Mouse (Mus musculus): Measurements from ENCODE around the gene Pi4ka. TPM values are rescaled to one million over a fixed set of nuclear protein-coding genes. Genes with fewer than 3 reads are reported as not detected.

The Pi4ka gene
- total and polyA plus RNA-seq, 2 experiments from 2014 or later: 47.7 to 154 TPM

DNA sequence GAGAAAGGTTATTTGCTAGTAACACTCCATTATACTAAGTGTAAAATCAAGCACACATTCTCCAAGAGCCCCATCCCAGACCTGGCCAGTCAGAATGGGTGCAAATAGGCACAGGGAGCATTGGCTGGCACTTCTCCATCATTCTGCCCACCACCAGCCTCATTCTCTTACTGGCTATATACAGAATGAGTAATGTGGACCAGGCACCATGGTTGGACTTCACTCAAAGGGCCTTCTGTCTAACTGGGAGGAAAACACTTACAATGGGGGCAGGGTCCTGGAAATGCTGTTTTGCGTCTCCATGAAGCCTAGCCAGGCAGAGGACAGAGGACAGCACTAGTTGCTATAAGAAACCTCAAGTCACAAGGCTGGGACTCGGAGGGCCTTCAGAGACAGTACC lies 80.0 kb downstream of the Pi4ka start:
- no peaks in the 10 kb centered on the region for H3K27me3 ChIP-seq (ENCODE audit: insufficient read depth, low read length)
- H3K4me2 ChIP-seq (ENCODE audit: low read depth, low read length): no peak overlapping the region
- peak; percentile 8 for DNase-seq (ENCODE audit: low spot score)
- no peaks in the 10 kb centered on the region for H3K4me1 ChIP-seq (ENCODE audit: insufficient read depth, low read length)
- no peak overlapping the region for H3K4me3 ChIP-seq (ENCODE audit: low read length)
- no peak overlapping the region for H3K9ac ChIP-seq (replicated peaks; ENCODE audit: low read length)
- TF ChIP-seq CTCF (IDR thresholded peaks at IDR 0.05; ENCODE audit: low read depth): no peak
- H3K9me3 ChIP-seq (ENCODE audit: low read length): no peaks in the 10 kb centered on the region
- ATAC-seq: peak; percentile 58; the same call in 1 of the 2 replicates
- 84% methylated on average over 2 of the region's 2 CpGs for WGBS
- peaks cover 34% of the 10 kb centered on the region for H3K36me3 ChIP-seq (ENCODE audit: insufficient read depth, low read length)
- no peak overlapping the region for H3K27ac ChIP-seq

DNA sequence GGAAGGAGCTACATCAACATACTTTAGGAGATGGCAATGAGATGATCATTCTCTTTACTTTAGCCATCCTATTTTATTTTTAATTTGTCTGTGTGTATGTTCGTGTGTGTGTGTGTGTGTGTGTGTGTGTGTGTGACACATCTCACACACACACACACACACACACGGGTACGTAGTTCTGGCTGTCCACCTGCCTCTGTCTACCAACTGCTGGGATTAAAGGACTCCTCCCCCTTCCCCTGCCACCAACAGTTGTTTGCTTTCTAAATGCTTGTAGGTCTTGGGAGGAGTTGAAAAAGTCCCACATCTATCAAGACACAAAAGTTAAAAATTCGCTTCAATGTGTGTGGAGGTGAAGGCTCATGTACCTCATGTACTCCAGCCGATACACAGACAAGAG lies 81.4 kb downstream of the Pi4ka start:
- Histone ChIP-seq H3K9me3 (ENCODE audit: low read length) (no peaks in the 10 kb centered on the region), H3K4me3 (ENCODE audit: low read length) (no peak overlapping the region), H3K36me3 (ENCODE audit: insufficient read depth, low read length) (peaks cover 34% of the 10 kb centered on the region), H3K9ac (replicated peaks; ENCODE audit: low read length) (no peak overlapping the region), H3K27me3 (ENCODE audit: insufficient read depth, low read length) (no peaks in the 10 kb centered on the region), H3K4me1 (ENCODE audit: insufficient read depth, low read length) (no peaks in the 10 kb centered on the region), H3K27ac (no peak overlapping the region), H3K4me2 (ENCODE audit: low read depth, low read length) (no peak overlapping the region)
- WGBS: 88% methylated on average over 5 of the region's 5 CpGs
- TF ChIP-seq CTCF (IDR thresholded peaks at IDR 0.05; ENCODE audit: low read depth): no peak
- DNase-seq (ENCODE audit: low spot score) (no peak), ATAC-seq (no peak)

DNA sequence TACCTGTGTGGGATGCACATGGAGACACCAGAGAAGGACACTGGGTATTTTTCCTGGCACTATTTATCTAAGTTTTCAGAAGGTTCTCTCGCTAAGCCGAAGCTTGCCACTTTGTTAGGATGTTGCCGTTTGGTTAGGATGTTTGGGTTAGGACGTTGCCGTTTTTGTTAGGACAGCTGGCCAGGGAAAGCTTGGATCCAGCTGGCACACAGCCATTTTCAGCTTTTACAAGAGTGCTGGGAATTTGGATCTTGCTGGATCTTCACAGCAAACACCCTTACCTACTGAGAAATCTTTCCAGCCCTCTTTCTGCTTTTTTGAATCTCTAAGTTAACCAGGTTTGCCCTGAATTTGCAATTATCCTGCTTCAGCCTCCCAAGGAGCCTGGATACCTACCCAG lies 84.6 kb downstream of the Pi4ka start:
- H3K9me3 ChIP-seq (ENCODE audit: low read length): no peaks in the 10 kb centered on the region
- H3K4me3 ChIP-seq (ENCODE audit: low read length): no peak overlapping the region
- no peak for TF ChIP-seq CTCF (IDR thresholded peaks at IDR 0.05; ENCODE audit: low read depth)
- H3K9ac ChIP-seq (replicated peaks; ENCODE audit: low read length): no peak overlapping the region
- no peak overlapping the region for H3K27ac ChIP-seq
- H3K27me3 ChIP-seq (ENCODE audit: insufficient read depth, low read length): no peaks in the 10 kb centered on the region
- WGBS: 61% methylated on average over 5 of the region's 5 CpGs
- peaks cover 52% of the 10 kb centered on the region for H3K36me3 ChIP-seq (ENCODE audit: insufficient read depth, low read length)
- no peaks in the 10 kb centered on the region for H3K4me1 ChIP-seq (ENCODE audit: insufficient read depth, low read length)
- no peak overlapping the region for H3K4me2 ChIP-seq (ENCODE audit: low read depth, low read length)
- ATAC-seq: no peak
- peak; percentile 18 for DNase-seq (ENCODE audit: low spot score)

- Histone ChIP-seq H3K4me2 (ENCODE audit: low read depth, low read length) (no peak overlapping the region), H3K4me1 (ENCODE audit: insufficient read depth, low read length) (no peaks in the 10 kb centered on the region), H3K9ac (replicated peaks; ENCODE audit: low read length) (no peak overlapping the region), H3K4me3 (ENCODE audit: low read length) (no peak overlapping the region), H3K27me3 (ENCODE audit: insufficient read depth, low read length) (no peaks in the 10 kb centered on the region), H3K27ac (no peak overlapping the region), H3K9me3 (ENCODE audit: low read length) (no peaks in the 10 kb centered on the region), H3K36me3 (ENCODE audit: insufficient read depth, low read length) (peaks cover 56% of the 10 kb centered on the region)
- DNase-seq (ENCODE audit: low spot score): no peak
- no peak for ATAC-seq
- 94% methylated on average over 7 of the region's 7 CpGs for whole genome bisulfite sequencing
- TF ChIP-seq CTCF (IDR thresholded peaks at IDR 0.05; ENCODE audit: low read depth): no peak
These were observed 89.6 kb downstream of the Pi4ka start for GRCm38 (mm10) chr16:17316554-17316953.

DNA sequence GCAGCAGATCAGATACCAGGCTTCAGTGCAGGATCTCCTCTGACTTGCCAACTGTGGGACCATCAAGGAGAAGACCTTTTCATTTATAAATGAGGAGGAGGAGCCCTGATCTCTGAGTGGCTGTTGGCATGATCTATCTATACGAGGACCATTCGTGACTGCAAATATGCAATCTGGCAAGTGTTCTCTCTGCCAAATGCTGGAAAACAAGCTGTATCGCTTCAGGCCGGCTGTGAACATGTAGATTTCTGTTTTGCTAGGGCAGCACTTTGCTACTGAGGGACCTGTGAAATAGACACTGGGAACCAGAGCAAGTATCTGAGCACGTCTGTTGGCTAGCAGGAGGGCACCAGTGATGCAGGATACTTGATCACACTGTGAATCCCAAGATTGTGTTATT lies 93.6 kb downstream of the Pi4ka start:
- no peak for TF ChIP-seq CTCF (IDR thresholded peaks at IDR 0.05; ENCODE audit: low read depth)
- DNase-seq (ENCODE audit: low spot score): no peak
- Histone ChIP-seq H3K36me3 (ENCODE audit: insufficient read depth, low read length) (peaks cover 81% of the 10 kb centered on the region), H3K27me3 (ENCODE audit: insufficient read depth, low read length) (no peaks in the 10 kb centered on the region), H3K4me1 (ENCODE audit: insufficient read depth, low read length) (no peaks in the 10 kb centered on the region), H3K4me2 (ENCODE audit: low read depth, low read length) (no peak overlapping the region), H3K4me3 (ENCODE audit: low read length) (no peak overlapping the region), H3K9me3 (ENCODE audit: low read length) (no peaks in the 10 kb centered on the region), H3K27ac (no peak overlapping the region), H3K9ac (replicated peaks; ENCODE audit: low read length) (no peak overlapping the region)
- WGBS: 93% methylated on average over 5 of the region's 5 CpGs
- ATAC-seq: no peak

GRCm38 (mm10) chr16:17309036-17309435 lies 97.1 kb downstream of the Pi4ka start:
- H3K36me3 ChIP-seq (ENCODE audit: insufficient read depth, low read length): peaks cover 72% of the 10 kb centered on the region
- DNase-seq (ENCODE audit: low spot score) (no peak), ATAC-seq (no peak)
- WGBS: 98% methylated on average over 10 of the region's 10 CpGs
- no peaks in the 10 kb centered on the region for H3K4me1 ChIP-seq (ENCODE audit: insufficient read depth, low read length)
- no peaks in the 10 kb centered on the region for H3K9me3 ChIP-seq (ENCODE audit: low read length)
- H3K4me3 ChIP-seq (ENCODE audit: low read length): no peak overlapping the region
- H3K4me2 ChIP-seq (ENCODE audit: low read depth, low read length): no peak overlapping the region
- H3K27me3 ChIP-seq (ENCODE audit: insufficient read depth, low read length): no peaks in the 10 kb centered on the region
- TF ChIP-seq CTCF (IDR thresholded peaks at IDR 0.05; ENCODE audit: low read depth): no peak
- no peak overlapping the region for H3K27ac ChIP-seq
- H3K9ac ChIP-seq (replicated peaks; ENCODE audit: low read length): no peak overlapping the region

DNA sequence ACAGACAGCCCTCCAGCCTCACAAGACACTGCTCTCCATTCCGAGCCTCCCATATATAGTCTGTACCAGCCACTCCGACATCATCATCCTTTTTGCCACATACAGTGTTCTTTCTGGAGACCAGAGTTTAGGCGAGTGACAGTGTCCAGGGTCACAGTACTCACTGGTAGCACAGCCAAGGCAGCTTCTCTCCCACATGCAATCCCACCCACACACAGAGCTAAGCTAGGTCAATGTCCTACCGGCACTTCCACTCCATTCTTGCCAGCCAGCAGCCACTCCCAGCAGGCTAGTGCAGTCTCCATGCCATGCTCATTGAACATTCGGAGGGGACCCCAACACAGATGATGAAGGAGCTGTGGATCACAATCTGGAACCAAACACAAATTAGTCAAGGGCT lies 98.7 kb downstream of the Pi4ka start:
- Histone ChIP-seq H3K9me3 (ENCODE audit: low read length) (no peaks in the 10 kb centered on the region), H3K4me2 (ENCODE audit: low read depth, low read length) (no peak overlapping the region), H3K4me1 (ENCODE audit: insufficient read depth, low read length) (no peaks in the 10 kb centered on the region), H3K27ac (no peak overlapping the region), H3K27me3 (ENCODE audit: insufficient read depth, low read length) (no peaks in the 10 kb centered on the region), H3K9ac (replicated peaks; ENCODE audit: low read length) (no peak overlapping the region), H3K4me3 (ENCODE audit: low read length) (no peak overlapping the region), H3K36me3 (ENCODE audit: insufficient read depth, low read length) (peaks cover 76% of the 10 kb centered on the region)
- ATAC-seq (no peak), DNase-seq (ENCODE audit: low spot score) (no peak)
- 93% methylated on average over 5 of the region's 5 CpGs for WGBS
- TF ChIP-seq CTCF (IDR thresholded peaks at IDR 0.05; ENCODE audit: low read depth): no peak
